Mouse (Mus musculus): ENCODE results near the gene Nrm.

GRCm38 (mm10) chr17:35825109-35825850, 35.8 kb upstream of the Nrm start:
- TF ChIP-seq CTCF (IDR thresholded peaks at IDR 0.05; ENCODE audit: borderline replicate concordance, insufficient read depth, low read depth, low read length) (no peak), POLR2A (IDR thresholded peaks at IDR 0.05; ENCODE audit: borderline replicate concordance, insufficient read depth, low read length) (no peak)
